Mouse (Mus musculus) heart, postnatal 0 days (tissue): Measurements from ENCODE around the gene Exoc3l. TPM values are rescaled to one million over a fixed set of nuclear protein-coding genes. Genes with fewer than 3 reads are reported as not detected.

Experiments used
- ATAC-seq: fragments of 200-750 bp; cut with Nextera tagmentation; 2 replicates; pipeline ENCODE4 v1.8.0; 2017; ENCODE audit warnings: low read depth, moderate number of reproducible peaks, moderate library complexity; ENCODE audit not compliant: insufficient read depth
- DNase-seq: peaks from one replicate; pipeline ENCODE4 v3.0.0-alpha.2; 2016; ENCODE audit warnings: low spot score
- H3K27ac ChIP-seq: fragments of 300-500 bp; sonication (generic); 2 replicates; pipeline ENCODE4 v1.5.1; 2014; ENCODE audit warnings: low read depth, mild to moderate bottlenecking
- H3K27me3 ChIP-seq: fragments of 300-500 bp; sonication (generic); 2 replicates; pipeline ENCODE4 v1.6.1; 2014; ENCODE audit warnings: low read length, mixed read lengths; ENCODE audit not compliant: control insufficient read depth, insufficient read depth
- H3K36me3 ChIP-seq: fragments of 300-500 bp; sonication (generic); replicated peaks from 2 replicates; pipeline ENCODE4 v1.6.1; 2014; ENCODE audit warnings: low read length, mixed read lengths; ENCODE audit not compliant: control insufficient read depth, insufficient read depth
- H3K4me1 ChIP-seq: fragments of 300-500 bp; sonication (generic); 2 replicates; pipeline ENCODE4 v1.6.1; 2014; ENCODE audit warnings: antibody characterized with exemption; ENCODE audit not compliant: control insufficient read depth, insufficient read depth
- H3K4me2 ChIP-seq: fragments of 300-500 bp; sonication (generic); 2 replicates; pipeline ENCODE4 v1.6.1; 2014; ENCODE audit warnings: low read depth, mild to moderate bottlenecking, low read length, moderate library complexity
- H3K4me3 ChIP-seq: fragments of 300-500 bp; sonication (generic); 2 replicates; pipeline ENCODE4 v1.5.1; 2014; ENCODE audit warnings: low read depth, low read length
- H3K9ac ChIP-seq: fragments of 300-500 bp; sonication (generic); replicated peaks from 2 replicates; pipeline ENCODE4 v1.6.1; 2014; ENCODE audit warnings: low read depth, low read length, mixed read lengths
- H3K9me3 ChIP-seq: fragments of 300-500 bp; sonication (generic); replicated peaks from 2 replicates; pipeline ENCODE4 v1.6.1; 2016; ENCODE audit warnings: low read length; ENCODE audit not compliant: control insufficient read depth
- CTCF ChIP-seq: IDR thresholded peaks from 2 replicates; pipeline ENCODE4 v1.5.1; 2016; ENCODE audit warnings: antibody characterized with exemption, control low read depth, low read depth
- EP300 ChIP-seq: IDR thresholded peaks from 2 replicates; pipeline ENCODE4 v1.6.1; 2016; ENCODE audit warnings: antibody characterized with exemption, low read depth
- WGBS: fragments of 180-500 bp; shearing (Covaris S2); extraction: QIAGEN DNeasy Blood & Tissue Kit; methylation state at CpG from one replicate; pipeline ENCODE4 v1.1.7; 2014; 5-methylcytosine and 5-hydroxymethylcytosine counted together
- polyA plus RNA-seq: library from polyadenylated mRNA; unstranded; fragments of >200 nt; fragmentation: Nextera tagmentation; extraction: Ambion mirVana; gene quantifications from 2 replicates; pipeline ENCODE4 v1.2.1, GENCODE M21; 2015
- total RNA-seq: library from RNA; depleted of rRNA; stranded (reverse); fragments of >200 nt; gene quantifications from 2 replicates; pipeline ENCODE4 v1.2.3, GENCODE M21; 2014; ENCODE audit warnings: low replicate concordance; rRNA removed

Exoc3l gene
- 6.1 and 10.6 TPM in 2 replicates for total RNA-seq
- polyA plus RNA-seq: 9.5 and 9.9 TPM in 2 replicates

- ATAC-seq (0 out of 2 replicates have a peak, but pooled peaks have one; percentile 5), DNase-seq (peak; percentile 31)
- peak within 1 kb of the TSS; percentile 79; the same call in 1 of the 2 replicates for H3K9ac ChIP-seq
- H3K4me1 ChIP-seq: peaks cover 23% of the 10 kb centered on the region
- peak within 1 kb of the TSS; percentile 76 for H3K27ac ChIP-seq
- TF ChIP-seq EP300 (no peak), CTCF (no peak)
- H3K36me3 ChIP-seq: peaks cover 20% of the 10 kb centered on the region
- H3K9me3 ChIP-seq: no peaks in the 10 kb centered on the region
- H3K4me2 ChIP-seq: peak within 1 kb of the TSS; percentile 79
- peak within 1 kb of the TSS; percentile 78 for H3K4me3 ChIP-seq
- 31% methylated on average over 11 of the region's 11 CpGs for WGBS
- no peaks in the 10 kb centered on the region for H3K27me3 ChIP-seq
Observed at GRCm38 (mm10) chr8:105295895-105296573, at the start of gene Exoc3l. Gene Exoc3l (minus strand): TSS chr8:105296101.

GRCm38 (mm10) chr8:105345061-105345975, 49.4 kb upstream of the Exoc3l start:
- Histone ChIP-seq H3K27ac (peak overlapping the region; percentile 58), H3K9me3 (no peaks in the 10 kb centered on the region), H3K4me1 (peaks cover 47% of the 10 kb centered on the region), H3K27me3 (no peaks in the 10 kb centered on the region), H3K4me2 (peak overlapping the region; percentile 95), H3K4me3 (no peak overlapping the region), H3K36me3 (no peaks in the 10 kb centered on the region), H3K9ac (no peak overlapping the region; the same call in 1 of the 2 replicates)
- WGBS: 29% methylated on average over 7 of the region's 7 CpGs
- no peak for ATAC-seq
- TF ChIP-seq CTCF: no peak
- no peak for TF ChIP-seq EP300
- DNase-seq: no peak

GRCm38 (mm10) chr8:105343791-105344574, 48.1 kb upstream of the Exoc3l start:
- no peak overlapping the region for H3K4me3 ChIP-seq
- no peaks in the 10 kb centered on the region for H3K36me3 ChIP-seq
- ATAC-seq: no peak
- H3K27ac ChIP-seq: no peak overlapping the region
- H3K9me3 ChIP-seq: no peaks in the 10 kb centered on the region
- no peak for DNase-seq
- H3K27me3 ChIP-seq: no peaks in the 10 kb centered on the region
- TF ChIP-seq CTCF (no peak), EP300 (no peak)
- WGBS: 44% methylated on average over 8 of the region's 8 CpGs
- H3K9ac ChIP-seq: no peak overlapping the region
- peaks cover 52% of the 10 kb centered on the region for H3K4me1 ChIP-seq
- no peak overlapping the region for H3K4me2 ChIP-seq

GRCm38 (mm10) chr8:105342768-105343167, 46.9 kb upstream of the Exoc3l start:
- H3K4me2 ChIP-seq: no peak overlapping the region
- H3K36me3 ChIP-seq: peaks cover 12% of the 10 kb centered on the region
- H3K27me3 ChIP-seq: no peaks in the 10 kb centered on the region
- no peak for DNase-seq
- H3K9ac ChIP-seq: no peak overlapping the region
- H3K27ac ChIP-seq: no peak overlapping the region
- peaks cover 50% of the 10 kb centered on the region for H3K4me1 ChIP-seq
- WGBS: 80% methylated on average over 4 of the region's 4 CpGs
- no peak overlapping the region for H3K4me3 ChIP-seq
- TF ChIP-seq CTCF (no peak), EP300 (no peak)
- ATAC-seq: no peak
- no peaks in the 10 kb centered on the region for H3K9me3 ChIP-seq

GRCm38 (mm10) chr8:105341399-105341798, 45.5 kb upstream of the Exoc3l start:
- Histone ChIP-seq H3K36me3 (peaks cover 25% of the 10 kb centered on the region), H3K9ac (no peak overlapping the region), H3K27me3 (no peaks in the 10 kb centered on the region), H3K27ac (peak overlapping the region; percentile 50), H3K9me3 (no peaks in the 10 kb centered on the region), H3K4me1 (peaks cover 48% of the 10 kb centered on the region), H3K4me3 (no peak overlapping the region), H3K4me2 (no peak overlapping the region)
- ATAC-seq (no peak), DNase-seq (no peak)
- no peak for TF ChIP-seq EP300
- no peak for TF ChIP-seq CTCF
- WGBS: 15% methylated on average over 8 of the region's 8 CpGs
